ENCODE assay signal across 7 mouse cellular contexts in the genomic region with DNA sequence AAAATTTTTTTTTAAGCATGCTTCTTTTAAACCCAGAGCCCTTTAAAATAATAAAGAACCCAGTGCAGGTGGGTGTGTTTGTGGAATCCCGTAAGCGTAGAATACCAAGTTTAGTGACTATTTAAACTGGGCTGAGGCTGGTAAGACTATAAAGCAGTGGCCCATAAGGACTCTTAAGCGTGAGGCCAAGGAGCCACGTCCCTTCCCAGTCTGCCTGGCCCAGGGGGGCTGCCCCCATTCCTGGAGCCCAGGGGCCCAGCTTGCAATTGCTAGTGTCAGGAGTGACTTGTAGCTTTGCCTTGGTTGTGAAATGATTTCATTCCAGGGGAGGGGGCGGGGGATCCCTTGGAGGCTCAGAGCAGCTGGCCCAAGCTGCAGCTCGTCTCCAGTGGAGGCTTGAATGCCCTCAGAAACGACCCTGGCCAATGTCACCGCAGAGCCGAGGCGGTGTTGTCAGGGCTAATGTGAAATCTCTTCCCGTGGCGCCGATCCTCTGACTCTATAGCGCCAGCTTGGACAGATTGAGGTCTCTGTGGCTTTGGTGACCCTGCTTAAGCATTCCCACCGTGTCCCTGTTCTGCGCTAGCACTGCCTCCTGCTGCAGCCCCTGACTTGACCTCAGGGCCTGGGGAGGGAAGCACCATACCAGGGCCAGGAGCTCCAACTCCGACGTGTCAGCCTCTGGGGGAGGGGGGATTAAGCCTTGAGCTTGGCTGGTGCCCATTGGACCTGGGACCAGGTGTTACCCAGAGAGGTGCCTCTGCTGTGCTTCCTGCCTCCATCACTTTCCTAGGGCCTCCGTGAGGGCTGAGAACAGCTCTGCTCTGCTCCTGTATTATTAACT. TPM values are rescaled to one million over a fixed set of nuclear protein-coding genes. Genes with fewer than 3 reads are reported as not detected.
DNase-seq lines count a peak whose midpoint lies in the region; ATAC-seq lines count a peak whose summit lies in the region.

No protein-coding gene starts in this region.

- ATAC-seq in liver, embryonic 11.5 days (replicated peaks; ENCODE audit: low FRiP score), result no peak
- no peak for ATAC-seq in liver, embryonic 12.5 days
- ATAC-seq in forebrain, embryonic 16.5 days, result no peak
- ATAC-seq in stomach, embryonic 15.5 days (ENCODE audit: insufficient read depth, low FRiP score, low read depth), result no peak; the same call in 1 of the 2 replicates

- H3K9ac ChIP-seq in liver, embryonic 11.5 days (ENCODE audit: low read depth, low read length), result no peak overlapping the region
- H3K9ac ChIP-seq in liver, embryonic 12.5 days, result no peak overlapping the region
- H3K9ac ChIP-seq in forebrain, embryonic 16.5 days (replicated peaks; ENCODE audit: low read depth, low read length), result no peak overlapping the region
- no peak overlapping the region for H3K9ac ChIP-seq in stomach, embryonic 15.5 days

- no peaks in the 10 kb centered on the region for H3K27me3 ChIP-seq in liver, embryonic 11.5 days (replicated peaks; ENCODE audit: control insufficient read depth, insufficient read depth, low read length)
- no peaks in the 10 kb centered on the region for H3K27me3 ChIP-seq in liver, embryonic 12.5 days (replicated peaks)
- no peaks in the 10 kb centered on the region for H3K27me3 ChIP-seq in forebrain, embryonic 16.5 days (replicated peaks; ENCODE audit: control insufficient read depth, insufficient read depth, low read length)
- no peaks in the 10 kb centered on the region for H3K27me3 ChIP-seq in limb, embryonic 10.5 days (ENCODE audit: low read depth, poor library complexity, severe bottlenecking)
- no peaks in the 10 kb centered on the region for H3K27me3 ChIP-seq in stomach, embryonic 15.5 days (replicated peaks)

- no peak for DNase-seq in liver, embryonic 11.5 days (ENCODE audit: low spot score)
- DNase-seq in limb, embryonic 10.5 days (ENCODE audit: low spot score), result peak; percentile 66
- DNase-seq in left cerebral cortex, postnatal 10 days (ENCODE audit: extremely low spot score in 1 of 2, low spot score in 2 of 2), result no peak
- no peak for DNase-seq in frontal cortex, postnatal 36 days (ENCODE audit: low spot score in 2 of 2)

- 0 out of 2 replicates have a peak overlapping the region, but pooled peaks have one; percentile 23 for H3K27ac ChIP-seq in liver, embryonic 11.5 days (ENCODE audit: low read depth, low read length)
- H3K27ac ChIP-seq in liver, embryonic 12.5 days, result no peak overlapping the region
- H3K27ac ChIP-seq in forebrain, embryonic 16.5 days (ENCODE audit: low read length), result peak overlapping the region; percentile 50; the same call in 1 of the 2 replicates
- peak overlapping the region; percentile 87 for H3K27ac ChIP-seq in limb, embryonic 10.5 days
- H3K27ac ChIP-seq in stomach, embryonic 15.5 days, result peak overlapping the region; percentile 74

- H3K9me3 ChIP-seq in liver, embryonic 11.5 days (ENCODE audit: control insufficient read depth, low read length), result no peaks in the 10 kb centered on the region
- no peaks in the 10 kb centered on the region for H3K9me3 ChIP-seq in liver, embryonic 12.5 days (replicated peaks)
- H3K9me3 ChIP-seq in forebrain, embryonic 16.5 days (ENCODE audit: control insufficient read depth, low read length), result no peaks in the 10 kb centered on the region
- no peaks in the 10 kb centered on the region for H3K9me3 ChIP-seq in limb, embryonic 10.5 days (replicated peaks)
- H3K9me3 ChIP-seq in stomach, embryonic 15.5 days, result no peaks in the 10 kb centered on the region

- H3K4me3 ChIP-seq in liver, embryonic 11.5 days (ENCODE audit: low read depth, low read length), result no peak overlapping the region
- no peak overlapping the region for H3K4me3 ChIP-seq in liver, embryonic 12.5 days
- no peak overlapping the region for H3K4me3 ChIP-seq in forebrain, embryonic 16.5 days (replicated peaks; ENCODE audit: low read length)
- peak overlapping the region; percentile 18 for H3K4me3 ChIP-seq in limb, embryonic 10.5 days
- no peak overlapping the region for H3K4me3 ChIP-seq in stomach, embryonic 15.5 days (replicated peaks)

- 51% methylated on average over 19 of the region's 19 CpGs for WGBS in liver, embryonic 11.5 days
- 67% methylated on average over 19 of the region's 19 CpGs for WGBS in liver, embryonic 12.5 days (ENCODE audit: insufficient replicate concordance)
- WGBS in forebrain, embryonic 16.5 days, result 20% methylated on average over 19 of the region's 19 CpGs
- WGBS in limb, embryonic 10.5 days, result 11% methylated on average over 19 of the region's 19 CpGs
- 32% methylated on average over 19 of the region's 19 CpGs for WGBS in stomach, embryonic 15.5 days

- H3K4me1 ChIP-seq in liver, embryonic 11.5 days (replicated peaks; ENCODE audit: control insufficient read depth, insufficient read depth, low read length), result peaks cover 34% of the 10 kb centered on the region
- peaks cover 42% of the 10 kb centered on the region for H3K4me1 ChIP-seq in liver, embryonic 12.5 days
- H3K4me1 ChIP-seq in forebrain, embryonic 16.5 days (replicated peaks; ENCODE audit: control insufficient read depth, insufficient read depth, low read length), result peaks cover 55% of the 10 kb centered on the region
- peaks cover 72% of the 10 kb centered on the region for H3K4me1 ChIP-seq in limb, embryonic 10.5 days
- H3K4me1 ChIP-seq in stomach, embryonic 15.5 days, result peaks cover 57% of the 10 kb centered on the region

- intact Hi-C loops in left cerebral cortex, postnatal 10 days (cut with DNase I), result loop anchor here (5.0 kb wide), 1 partner anchor 106 kb away; no protein-coding TSS in a partner anchor

- peaks cover 20% of the 10 kb centered on the region for H3K36me3 ChIP-seq in liver, embryonic 11.5 days (ENCODE audit: control insufficient read depth, insufficient read depth, low read length)
- peaks cover 43% of the 10 kb centered on the region for H3K36me3 ChIP-seq in liver, embryonic 12.5 days
- peaks cover 5% of the 10 kb centered on the region; the same call in 1 of the 2 replicates for H3K36me3 ChIP-seq in forebrain, embryonic 16.5 days (ENCODE audit: control insufficient read depth, insufficient read depth)
- peaks cover 34% of the 10 kb centered on the region for H3K36me3 ChIP-seq in limb, embryonic 10.5 days
- peaks cover 30% of the 10 kb centered on the region for H3K36me3 ChIP-seq in stomach, embryonic 15.5 days

- H3K4me2 ChIP-seq in liver, embryonic 11.5 days, result no peak overlapping the region
- no peak overlapping the region for H3K4me2 ChIP-seq in liver, embryonic 12.5 days
- no peak overlapping the region for H3K4me2 ChIP-seq in forebrain, embryonic 16.5 days (ENCODE audit: low read length)
- peak overlapping the region; percentile 10; the same call in 1 of the 2 replicates for H3K4me2 ChIP-seq in stomach, embryonic 15.5 days

RNA-seq across cellular contexts. Expression of a gene that starts 13.4 kb away (rescaled TPM):
- polyA plus RNA-seq in liver, embryonic 11.5 days (2014; fragmentation: Nextera tagmentation; extraction: Ambion mirVana), result 0.70 and 0.77 TPM in 2 replicates
- 0.12 and 0.26 TPM in 2 replicates for polyA plus RNA-seq in liver, embryonic 12.5 days (2016; fragmentation: Nextera tagmentation; extraction: Ambion mirVana)
- polyA plus RNA-seq in forebrain, embryonic 16.5 days (2015; fragmentation: Nextera tagmentation; extraction: Ambion mirVana), result 0.88 and 1.1 TPM in 2 replicates
- polyA plus RNA-seq in limb, embryonic 10.5 days (2016; fragmentation: Nextera tagmentation; extraction: Ambion mirVana), result 3.1 and 4.1 TPM in 2 replicates
- polyA plus RNA-seq in stomach, embryonic 15.5 days (2015; fragmentation: Nextera tagmentation; extraction: Ambion mirVana), result 6.8 and 7.8 TPM in 2 replicates
- 1 to 10 TPM; 1.3 to 1.5 TPM for total RNA-seq in left cerebral cortex, postnatal 10 days (2021)

RNA-seq across cellular contexts. Expression of a gene that starts 13.8 kb away (rescaled TPM):
- polyA plus RNA-seq in liver, embryonic 11.5 days (2014; fragmentation: Nextera tagmentation; extraction: Ambion mirVana), result 0.17 TPM in 1 of 2 replicates, not detected in the other
- polyA plus RNA-seq in liver, embryonic 12.5 days (2016; fragmentation: Nextera tagmentation; extraction: Ambion mirVana), result not detected in 2 replicates
- polyA plus RNA-seq in forebrain, embryonic 16.5 days (2015; fragmentation: Nextera tagmentation; extraction: Ambion mirVana), result 0.57 and 1.4 TPM in 2 replicates
- 0.51 and 0.72 TPM in 2 replicates for polyA plus RNA-seq in limb, embryonic 10.5 days (2016; fragmentation: Nextera tagmentation; extraction: Ambion mirVana)
- 0.13 and 0.23 TPM in 2 replicates for polyA plus RNA-seq in stomach, embryonic 15.5 days (2015; fragmentation: Nextera tagmentation; extraction: Ambion mirVana)
- 1 to 10 TPM; 5.1 to 5.2 TPM for total RNA-seq in left cerebral cortex, postnatal 10 days (2021)

RNA-seq across cellular contexts. Expression of a gene that starts 42.1 kb away (rescaled TPM):
- polyA plus RNA-seq in liver, embryonic 11.5 days (2014; fragmentation: Nextera tagmentation; extraction: Ambion mirVana), result 2.2 and 3.5 TPM in 2 replicates
- 2.8 and 3.6 TPM in 2 replicates for polyA plus RNA-seq in liver, embryonic 12.5 days (2016; fragmentation: Nextera tagmentation; extraction: Ambion mirVana)
- polyA plus RNA-seq in forebrain, embryonic 16.5 days (2015; fragmentation: Nextera tagmentation; extraction: Ambion mirVana), result 2.1 and 2.3 TPM in 2 replicates
- polyA plus RNA-seq in limb, embryonic 10.5 days (2016; fragmentation: Nextera tagmentation; extraction: Ambion mirVana), result 0.84 and 1.7 TPM in 2 replicates
- polyA plus RNA-seq in stomach, embryonic 15.5 days (2015; fragmentation: Nextera tagmentation; extraction: Ambion mirVana), result 5.0 and 8.6 TPM in 2 replicates
- total RNA-seq in left cerebral cortex, postnatal 10 days (2021), result 1 to 10 TPM; 1.3 to 4.8 TPM
